Mouse (Mus musculus): ENCODE results near the gene Fntb.
A peak's percentile ranks its signal among the peaks of the same experiment; 100 is the strongest.
"Not testable (repeated sequence)": the region's sequence is repeated elsewhere in the genome, so short reads cannot be mapped to it uniquely, and the experiment has no call there.

The Fntb gene

DNA sequence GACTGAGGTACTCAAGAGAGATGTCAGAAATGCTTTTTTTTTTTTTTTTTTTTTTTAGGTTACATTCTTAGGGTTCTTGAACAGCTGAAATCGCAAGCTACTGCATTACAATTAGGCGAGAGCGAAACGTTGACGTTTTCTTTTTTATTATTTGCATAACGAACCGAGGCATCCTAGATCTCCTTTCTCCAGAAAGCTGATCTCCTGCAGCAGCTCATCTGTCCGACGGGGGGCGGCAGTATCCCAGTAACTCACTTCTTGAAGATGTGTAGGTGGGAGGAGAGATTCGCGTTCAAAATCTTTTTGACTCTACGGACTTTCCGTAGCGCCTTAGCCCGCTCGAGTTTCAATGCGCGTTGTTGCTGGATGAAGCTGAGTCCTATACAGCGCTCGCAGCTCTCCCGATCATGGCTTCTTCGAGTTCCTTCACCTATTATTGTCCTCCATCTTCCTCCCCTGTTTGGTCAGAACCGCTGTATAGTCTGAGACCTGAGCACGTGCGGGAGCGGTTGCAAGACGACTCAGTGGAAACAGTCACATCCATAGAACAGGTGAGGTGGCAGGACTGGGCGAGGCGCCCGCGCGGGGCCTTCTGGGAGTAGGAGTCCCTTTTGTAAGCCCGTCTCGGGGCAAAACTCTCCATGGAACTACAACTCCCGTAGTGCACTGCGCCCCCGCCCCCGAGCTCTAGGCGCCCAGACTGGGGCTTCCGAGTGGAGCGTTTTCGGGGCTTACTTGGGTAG is 71.9 kb downstream of the Fntb start:
- peak; percentile 73 to 80 for DNase-seq (ENCODE audit: low read depth in 1 of 2, low spot score in 2 of 2)

DNA sequence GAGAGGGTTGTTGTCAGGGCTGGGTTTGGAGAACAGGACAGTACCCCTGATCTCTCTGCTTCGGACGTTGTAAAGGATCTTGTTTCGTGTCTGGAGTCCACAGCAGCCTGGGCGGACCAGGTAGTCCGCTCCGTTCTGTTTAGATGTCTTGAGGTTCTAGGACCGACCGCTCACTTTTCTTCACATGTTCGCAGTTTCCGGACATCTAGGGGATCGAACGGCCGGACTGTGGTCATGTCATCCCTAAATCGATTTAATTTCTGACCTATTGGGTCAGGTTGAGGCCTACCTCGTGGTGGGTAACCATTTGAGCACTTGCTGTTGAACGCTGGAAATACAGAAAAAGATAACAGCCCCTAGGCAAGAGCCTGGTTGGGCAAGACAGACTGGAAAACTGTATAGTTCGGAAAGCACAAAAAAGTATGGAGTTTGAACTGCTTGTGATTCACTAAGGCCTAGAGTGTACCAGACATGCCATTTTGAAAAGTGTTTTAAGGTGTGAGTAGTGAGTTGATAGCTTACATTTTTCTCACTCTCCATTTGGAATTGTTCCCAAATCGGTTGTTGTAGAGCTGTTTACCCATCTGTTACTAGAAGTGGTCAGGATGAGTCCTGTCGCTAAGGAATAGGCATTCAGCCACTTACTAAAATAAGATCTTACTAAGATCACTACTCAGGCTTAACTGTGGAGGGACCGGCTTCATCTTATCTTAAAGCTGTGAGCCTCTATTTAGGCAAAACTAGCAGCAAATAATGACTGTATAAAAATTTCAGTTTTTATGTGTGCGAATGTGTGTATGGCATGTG is 72.7 kb downstream of the Fntb start:
- DNase-seq (ENCODE audit: low read depth in 1 of 2, low spot score in 2 of 2), result no peak

DNA sequence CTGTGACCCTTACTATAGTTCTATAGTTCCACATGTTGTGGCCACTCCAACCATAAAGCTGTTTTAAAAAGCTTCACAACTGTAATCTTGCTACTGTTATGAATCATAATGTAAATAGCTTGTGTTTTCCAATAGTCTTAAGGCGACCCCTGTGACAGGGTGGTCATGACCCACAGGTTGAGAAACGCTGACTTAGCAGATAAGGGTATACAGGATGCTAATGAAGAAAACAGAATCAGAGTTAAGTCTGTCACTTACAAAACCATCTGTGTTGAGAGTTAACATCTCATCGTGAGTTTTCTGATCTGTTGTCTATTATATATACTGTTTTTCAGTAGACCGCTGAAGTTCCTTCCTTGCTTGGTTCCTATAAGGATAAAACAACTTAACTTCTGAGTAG is 73.9 kb downstream of the Fntb start:
- DNase-seq (ENCODE audit: low read depth in 1 of 2, low spot score in 2 of 2), result no peak

DNA sequence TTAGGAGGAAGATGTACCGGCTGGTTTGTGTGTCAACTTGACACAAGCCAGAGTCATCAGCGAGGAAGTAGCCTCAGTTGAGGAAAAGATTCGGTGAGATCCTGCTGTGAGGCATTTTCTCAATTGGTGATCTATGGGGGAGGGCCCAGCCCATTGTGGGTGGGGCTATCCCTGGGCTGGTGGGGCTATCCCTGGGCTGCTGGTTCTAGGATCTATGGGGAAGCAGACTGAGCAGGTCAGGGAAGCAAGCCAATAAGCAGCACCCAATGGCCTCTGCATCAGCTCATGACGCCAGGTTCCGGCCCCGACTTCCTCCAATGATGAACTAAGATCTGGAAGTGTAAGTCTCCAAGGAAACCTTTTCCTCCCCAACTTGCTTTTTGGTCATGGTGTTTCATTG is 74.7 kb downstream of the Fntb start:
- DNase-seq (ENCODE audit: low read depth in 1 of 2, low spot score in 2 of 2), result no peak

DNA sequence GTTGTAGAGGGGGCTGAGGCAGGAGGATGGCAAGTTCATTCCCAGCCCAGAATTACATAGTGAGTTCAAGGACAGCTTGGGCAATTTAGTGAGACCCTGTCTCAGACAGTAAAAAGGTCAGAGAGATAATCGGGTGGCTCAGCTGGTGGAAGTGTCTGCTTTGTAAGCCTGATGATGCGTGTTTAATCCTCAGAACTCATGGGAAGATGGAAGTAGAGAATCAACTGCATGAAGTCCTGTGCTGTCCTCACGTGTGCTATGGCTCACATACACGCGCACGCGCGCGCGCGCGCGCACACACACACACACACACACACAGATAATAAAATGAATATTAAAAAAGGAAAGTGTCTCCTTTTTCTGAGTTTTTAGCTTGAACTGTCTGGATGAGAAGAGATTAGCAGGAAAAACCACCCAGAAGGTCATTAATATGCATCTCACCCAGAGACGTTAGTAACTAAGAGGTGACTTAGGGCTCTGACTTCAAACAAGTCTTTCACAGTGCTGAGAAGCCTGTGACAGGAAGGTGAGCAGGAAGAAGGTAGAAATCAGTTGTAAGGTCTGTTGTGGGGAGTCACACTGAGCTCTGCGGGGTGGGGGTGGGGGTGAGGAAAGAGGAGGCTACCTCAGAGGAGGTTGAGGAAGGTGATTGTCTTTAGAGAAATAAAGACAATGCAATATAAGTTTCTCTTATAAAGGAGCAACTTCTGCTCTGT is 79.1 kb downstream of the Fntb start:
- no peak for DNase-seq (ENCODE audit: low read depth in 1 of 2, low spot score in 2 of 2)

DNA sequence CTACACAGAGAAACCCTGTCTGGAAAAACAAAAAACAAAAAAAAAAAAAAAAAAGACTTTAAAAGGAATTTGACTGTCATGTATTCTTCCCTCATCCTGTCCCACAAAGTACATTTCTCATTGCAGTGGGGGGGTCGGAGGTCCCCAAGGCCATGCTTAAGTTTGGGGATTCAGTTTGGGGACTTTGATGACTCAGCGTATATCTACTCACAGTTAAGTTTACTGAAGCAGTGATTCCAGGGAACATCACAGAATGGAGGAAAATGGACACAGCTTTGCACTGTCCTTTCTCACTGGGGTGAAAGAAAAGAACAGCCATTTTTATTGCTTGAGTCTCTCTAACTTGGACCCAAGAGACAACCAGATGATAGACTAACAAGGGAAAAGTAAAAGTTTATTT is 87.0 kb downstream of the Fntb start:
- DNase-seq (ENCODE audit: low read depth in 1 of 2, low spot score in 2 of 2), result no peak

DNA sequence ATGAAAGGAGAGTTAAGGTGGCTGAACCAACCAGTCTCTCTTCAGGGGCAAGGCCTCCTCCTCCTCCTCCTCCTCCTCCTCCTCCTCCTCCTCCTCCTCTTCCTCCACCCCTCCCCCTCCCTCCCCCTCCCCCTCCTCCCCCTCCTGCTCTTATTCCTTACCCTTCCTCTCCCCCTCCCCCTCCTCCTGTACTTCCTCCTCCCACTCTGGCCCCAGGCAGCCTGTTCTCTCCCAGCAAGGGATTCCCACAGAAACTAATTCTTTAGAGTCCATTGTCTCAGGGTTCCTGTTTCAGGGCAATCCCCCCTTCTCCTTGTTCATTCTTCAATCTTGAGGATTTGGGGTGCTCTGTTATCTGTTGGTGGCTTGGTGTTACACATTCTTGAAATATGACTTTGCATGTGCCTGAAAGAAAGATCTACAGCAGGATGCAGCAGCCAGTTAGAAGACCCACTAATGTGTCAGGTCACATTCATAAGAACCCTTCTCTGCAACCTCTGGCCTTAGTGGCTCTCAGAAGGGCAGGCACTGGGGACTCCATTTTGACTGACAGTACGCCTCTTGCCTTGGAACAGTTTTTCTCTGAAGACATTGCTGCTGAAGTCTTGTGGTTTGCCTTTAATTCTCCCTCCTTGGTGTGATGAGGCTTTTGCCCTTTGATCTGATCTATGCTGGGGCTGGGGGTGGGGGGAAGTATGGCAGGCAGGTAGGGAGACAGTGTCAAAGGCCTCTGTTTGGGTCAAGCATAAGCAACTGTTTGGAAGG is 88.2 kb downstream of the Fntb start:
- DNase-seq (ENCODE audit: low read depth in 1 of 2, low spot score in 2 of 2), result no peak

DNA sequence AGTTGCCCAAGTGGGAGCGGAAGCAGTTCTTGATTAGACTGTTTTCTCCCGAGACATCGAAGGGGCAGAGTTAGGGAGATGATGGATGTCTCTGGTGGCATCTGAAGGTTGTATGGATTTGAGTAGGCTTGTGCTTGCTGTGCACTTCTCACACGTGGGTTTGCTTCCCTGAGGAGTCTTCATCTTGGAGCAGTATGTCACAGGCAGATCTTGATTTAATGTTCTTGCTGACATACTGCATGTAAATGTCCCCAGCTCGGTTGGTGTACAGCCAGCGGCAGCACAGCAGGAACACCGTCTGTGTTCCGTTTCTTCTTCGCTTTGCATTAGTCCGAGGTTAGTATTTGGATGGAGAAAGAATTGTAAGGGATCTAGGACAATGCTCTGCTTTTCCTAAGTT is 91.7 kb downstream of the Fntb start:
- DNase-seq (ENCODE audit: low read depth in 1 of 2, low spot score in 2 of 2), result no peak

DNA sequence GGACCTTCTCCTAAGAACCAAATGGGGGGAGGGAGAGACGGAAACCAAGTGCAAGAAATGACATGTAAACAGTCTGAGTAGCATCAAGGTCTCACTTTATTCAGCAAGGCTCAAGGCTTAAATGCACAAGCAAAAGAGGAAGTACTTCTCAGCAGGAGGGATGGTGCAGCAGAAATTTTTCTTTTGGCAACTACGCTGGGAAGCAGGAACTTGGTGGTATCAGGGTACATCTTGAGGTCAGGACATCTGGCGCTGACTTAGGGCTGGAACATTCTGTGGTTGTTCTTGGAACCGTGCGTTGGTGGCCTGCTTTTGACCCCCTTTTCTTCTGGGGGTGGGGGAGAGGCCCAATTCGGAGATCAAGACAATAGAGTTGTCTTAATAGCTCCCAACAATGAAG is 93.4 kb downstream of the Fntb start:
- not testable (repeated sequence) for DNase-seq (ENCODE audit: low read depth in 1 of 2, low spot score in 2 of 2)

DNA sequence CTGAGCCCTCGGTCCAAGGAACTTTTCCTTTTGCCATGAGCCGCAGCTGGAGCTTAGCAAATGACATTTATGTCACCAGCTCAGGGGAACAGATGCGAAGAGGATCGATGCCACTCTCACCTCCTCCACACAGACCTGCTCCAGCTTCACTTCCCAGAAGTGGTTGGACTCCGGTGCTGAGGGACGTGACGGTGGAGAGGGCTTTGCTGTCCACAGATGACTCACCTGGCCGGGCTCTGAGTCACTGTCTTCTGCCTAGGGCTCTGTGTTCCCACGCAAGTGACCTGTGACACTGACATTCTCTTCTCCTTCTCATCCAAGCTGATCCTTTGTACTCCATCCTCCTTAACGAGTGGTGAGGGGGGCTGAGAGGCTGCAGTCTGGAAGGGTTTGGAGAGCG is 98.3 kb downstream of the Fntb start:
- DNase-seq (ENCODE audit: low read depth in 1 of 2, low spot score in 2 of 2), result no peak

DNA sequence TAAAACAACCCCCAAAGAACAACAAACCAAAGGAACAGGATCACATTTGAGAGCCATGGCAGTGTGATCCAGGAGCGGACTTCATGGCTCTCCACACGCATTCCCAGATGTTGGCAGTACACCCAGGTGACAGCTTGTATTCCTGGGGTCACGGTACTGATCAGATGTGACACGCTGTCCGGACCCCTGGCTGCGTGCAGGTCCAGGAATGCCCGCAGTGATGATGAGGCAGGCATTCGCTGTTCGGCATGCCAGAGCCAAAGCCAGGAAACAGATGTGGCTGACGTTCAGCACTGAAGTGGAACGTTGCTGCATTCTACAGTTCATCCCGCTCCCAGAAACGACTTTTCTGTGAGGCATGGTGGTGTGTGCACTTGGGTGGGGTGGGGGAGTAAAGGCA is 99.9 kb downstream of the Fntb start:
- DNase-seq (ENCODE audit: low read depth in 1 of 2, low spot score in 2 of 2), result no peak

DNA sequence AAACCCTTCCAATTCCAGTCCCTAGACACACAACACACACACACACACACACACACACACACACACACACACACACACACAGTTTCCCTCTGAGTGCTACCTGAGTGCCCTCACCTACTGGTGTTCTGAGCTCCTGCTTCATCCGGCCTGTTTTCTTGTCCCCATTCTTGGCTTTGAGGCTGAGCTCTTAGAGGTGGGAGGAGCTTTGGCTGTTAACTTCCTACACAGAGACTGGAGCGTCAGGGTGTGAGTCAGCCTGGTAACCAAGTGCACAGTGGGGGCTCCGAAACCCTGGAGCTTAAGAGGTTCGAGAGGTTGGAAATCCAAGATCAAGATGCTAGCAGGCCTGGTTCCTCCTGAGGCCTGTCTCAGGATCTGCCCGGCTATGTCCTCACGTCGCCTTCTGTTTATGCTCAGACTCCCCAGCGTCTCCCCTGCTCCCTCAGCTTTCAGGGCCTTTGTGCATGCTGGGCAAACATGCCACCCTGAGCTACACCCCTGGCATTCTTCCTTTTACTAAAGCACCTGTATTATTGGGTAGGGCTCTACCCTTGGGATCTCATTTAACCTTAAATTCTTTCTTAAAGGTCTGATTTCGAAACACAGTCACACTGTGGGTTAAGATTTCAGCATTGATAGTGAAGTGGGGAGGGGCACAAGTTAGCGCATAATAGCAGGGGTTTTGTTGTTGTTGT is 102.3 kb downstream of the Fntb start:
- no peak for DNase-seq (ENCODE audit: low read depth in 1 of 2, low spot score in 2 of 2)

DNA sequence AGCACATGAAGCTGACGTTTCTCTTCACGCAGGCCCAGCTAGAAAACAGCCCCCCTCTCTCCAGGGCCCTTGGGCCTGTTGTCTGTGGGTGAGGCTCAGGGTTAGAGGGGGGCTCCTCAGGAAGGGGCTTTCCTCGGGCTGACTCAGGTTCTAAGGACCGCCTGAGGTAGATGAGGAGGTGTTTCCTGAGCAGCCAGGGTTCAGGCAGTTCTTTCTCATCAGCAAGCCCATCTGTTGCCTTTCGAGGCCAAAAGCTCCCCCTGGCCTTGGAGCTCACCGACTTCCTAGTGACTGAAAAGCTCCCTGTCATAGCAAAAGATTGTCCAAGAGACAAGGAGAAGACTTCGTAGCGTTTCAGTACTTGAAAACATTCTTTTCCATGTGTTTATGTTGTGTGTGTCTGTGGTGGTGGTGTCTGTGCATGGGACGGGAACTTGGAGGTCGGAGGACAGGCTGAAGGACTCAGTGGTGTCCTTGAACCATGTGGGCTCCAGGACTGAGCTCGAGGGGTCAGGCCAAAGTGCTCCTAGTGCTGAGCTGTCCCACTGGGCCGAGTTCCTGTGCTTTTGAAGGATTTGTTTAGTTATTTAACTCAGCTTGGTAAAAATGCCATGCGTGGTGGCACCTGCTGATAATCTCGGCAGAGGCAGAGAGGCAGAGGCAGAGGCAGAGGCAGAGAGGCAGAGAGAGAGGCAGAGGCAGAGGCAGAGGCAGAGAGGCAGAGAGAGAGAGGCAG is 103.2 kb downstream of the Fntb start:
- no peak for DNase-seq (ENCODE audit: low read depth in 1 of 2, low spot score in 2 of 2)

DNA sequence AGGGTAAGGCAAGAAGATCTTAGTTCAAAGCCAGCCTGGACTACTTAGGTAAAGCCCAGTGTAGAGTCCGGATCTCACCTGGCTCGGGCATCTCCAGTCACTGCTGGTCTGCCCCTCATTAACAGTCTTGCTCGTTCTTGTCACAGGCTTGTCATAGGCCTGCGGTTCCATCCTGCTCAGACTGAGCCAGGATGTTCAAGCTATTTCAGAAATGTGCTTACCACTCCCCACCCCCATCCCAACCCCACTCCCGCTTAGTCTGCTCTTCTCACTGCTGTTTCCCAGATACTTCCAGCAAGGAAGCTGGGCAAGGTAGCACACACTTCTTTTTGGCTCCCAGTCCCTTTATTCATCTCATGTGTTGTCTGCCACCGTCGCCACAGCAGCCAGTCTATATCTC is 104.2 kb downstream of the Fntb start:
- DNase-seq (ENCODE audit: low read depth in 1 of 2, low spot score in 2 of 2), result no peak

DNA sequence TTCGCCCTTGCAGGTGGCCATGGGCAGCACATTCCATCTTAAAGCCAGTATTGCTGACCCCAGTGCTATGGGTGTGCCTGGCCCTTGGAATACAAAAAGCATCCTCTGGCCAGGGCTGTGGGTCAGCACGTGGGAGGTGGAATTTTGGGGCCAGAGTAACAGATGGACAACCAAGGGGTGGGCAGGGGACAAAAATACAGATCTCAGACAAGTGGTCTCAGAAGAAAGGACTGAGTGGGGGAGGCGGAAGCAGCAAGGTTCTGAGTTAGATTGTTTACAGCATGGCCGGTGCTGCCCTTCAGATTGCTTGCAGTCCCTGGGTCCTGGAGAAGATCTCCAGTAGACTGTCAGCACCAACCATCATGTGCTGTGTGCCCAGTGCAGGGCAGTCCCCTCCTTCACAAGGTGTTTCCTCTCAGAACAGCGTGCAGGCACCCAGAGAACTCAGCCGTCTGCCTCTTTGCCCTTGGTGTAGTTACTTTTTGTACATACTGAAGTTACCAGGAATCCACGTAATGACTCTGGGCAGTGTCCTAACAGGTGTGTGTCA is 107.5 kb downstream of the Fntb start:
- DNase-seq (ENCODE audit: low read depth in 1 of 2, low spot score in 2 of 2), result no peak

DNA sequence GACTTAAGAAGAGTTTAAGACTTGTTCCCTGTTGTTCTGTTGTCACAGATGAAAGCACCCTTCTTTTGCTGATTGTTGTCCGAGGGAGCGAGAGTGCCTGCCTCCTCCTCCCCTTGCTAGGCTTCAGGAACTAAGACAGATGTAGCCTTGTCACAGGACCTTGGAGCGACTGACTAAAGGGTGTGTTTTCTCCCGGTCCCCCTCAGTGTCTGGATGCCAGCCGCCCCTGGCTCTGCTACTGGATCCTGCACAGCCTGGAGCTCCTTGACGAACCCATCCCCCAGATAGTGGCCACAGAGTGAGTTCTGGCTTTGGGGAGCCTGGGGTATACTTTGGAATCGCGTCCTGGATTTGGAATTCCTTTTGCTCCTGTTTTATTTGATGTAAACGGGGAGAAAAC is 109.4 kb downstream of the Fntb start:
- no peak for DNase-seq (ENCODE audit: low read depth in 1 of 2, low spot score in 2 of 2)

DNA sequence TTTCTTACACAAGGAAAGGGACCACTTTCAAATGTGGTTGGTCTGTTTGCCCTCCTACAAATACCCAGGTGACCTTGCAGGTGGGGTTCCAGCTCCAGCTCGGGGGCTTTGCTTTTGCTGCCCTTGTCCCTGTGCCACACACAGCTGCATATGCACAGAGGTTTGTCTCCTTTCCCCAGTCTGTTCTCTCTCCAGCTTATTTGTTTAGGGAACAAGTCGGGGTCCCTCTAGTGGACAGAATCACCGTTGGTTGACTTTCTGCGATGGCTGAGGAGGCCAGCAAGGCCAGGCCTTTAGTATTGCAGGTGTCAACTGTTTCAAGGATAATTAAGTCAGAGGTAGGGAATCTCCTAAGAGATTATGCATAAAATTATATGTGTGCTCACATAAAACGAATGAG is 113.9 kb downstream of the Fntb start:
- DNase-seq (ENCODE audit: low read depth in 1 of 2, low spot score in 2 of 2), result no peak

DNA sequence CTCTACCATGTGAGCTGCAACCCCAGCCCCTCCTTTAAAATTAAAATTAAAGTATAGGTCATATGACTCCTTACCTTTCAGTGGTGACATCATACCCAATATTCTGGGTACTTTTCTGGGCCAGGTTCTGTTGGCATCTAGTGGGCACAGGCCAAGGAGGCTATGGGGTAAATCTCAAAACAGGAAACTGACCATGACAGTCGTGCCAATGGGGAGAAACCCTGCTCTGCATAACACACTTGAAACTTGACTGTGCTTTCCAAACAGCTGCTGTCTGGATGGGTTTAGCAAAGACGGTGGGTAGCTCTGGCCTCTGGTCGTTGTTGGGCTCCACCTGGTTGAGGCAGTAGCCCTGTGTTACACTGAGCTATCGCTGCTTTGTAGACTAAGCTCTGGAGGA is 114.7 kb downstream of the Fntb start:
- no peak for DNase-seq (ENCODE audit: low read depth in 1 of 2, low spot score in 2 of 2)

DNA sequence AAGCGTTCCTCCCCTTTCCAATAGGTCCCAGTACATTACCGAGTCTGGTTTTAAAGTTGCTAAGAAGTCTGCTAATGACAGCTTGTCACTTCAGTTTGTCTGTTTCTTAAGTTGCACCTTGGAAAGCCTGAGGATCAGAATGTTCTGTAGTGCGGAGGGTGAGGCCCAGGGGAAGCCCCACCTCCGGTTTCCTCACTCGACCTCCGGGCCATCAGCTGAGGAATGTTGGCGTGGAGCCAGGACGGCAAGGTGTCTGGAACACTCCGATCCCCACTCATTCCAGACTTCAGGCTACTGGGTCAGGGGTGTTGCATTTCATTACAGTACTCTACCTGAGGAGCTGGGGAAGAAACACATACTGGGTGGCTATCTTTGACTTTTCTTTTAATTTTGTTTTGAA is 118.4 kb downstream of the Fntb start:
- no peak for DNase-seq (ENCODE audit: low read depth in 1 of 2, low spot score in 2 of 2)

DNA sequence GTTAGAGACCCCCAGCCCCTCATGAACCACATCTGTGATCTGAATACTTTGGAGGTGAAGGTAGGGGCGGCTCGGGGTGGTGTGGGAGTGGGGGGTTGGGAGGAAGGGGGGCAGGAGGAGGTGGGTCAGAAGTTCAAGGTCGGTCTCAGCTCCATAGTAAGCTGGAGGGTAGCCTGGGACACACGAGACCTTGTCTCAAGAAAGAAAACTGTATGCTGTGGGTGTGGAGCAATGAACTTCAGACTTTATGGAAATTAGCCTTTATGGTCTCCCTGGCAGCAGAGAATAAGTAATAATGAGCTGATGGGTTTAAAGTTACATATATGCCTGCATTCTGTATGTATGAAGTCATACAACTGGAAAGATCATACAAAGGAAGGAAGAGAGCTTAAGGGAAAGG is 119.7 kb downstream of the Fntb start:
- no peak for DNase-seq (ENCODE audit: low read depth in 1 of 2, low spot score in 2 of 2)

Measured in monocyte, adult 2 months (primary cell).